Mouse (Mus musculus) liver, embryonic 13.5 days (tissue): Measurements from ENCODE around the gene Cavin3. TPM values are rescaled to one million over a fixed set of nuclear protein-coding genes. Genes with fewer than 3 reads are reported as not detected.

Source experiments
- ATAC-seq: fragments of 200-750 bp; cut with Nextera tagmentation; 2 replicates; pipeline ENCODE4 v1.8.0; 2017; ENCODE audit warnings: low read depth, mild to moderate bottlenecking, moderate number of reproducible peaks, moderate library complexity
- DNase-seq: peaks from one replicate; pipeline ENCODE4 v3.0.0; 2022
- H3K27ac ChIP-seq: fragments of 300-500 bp; sonication (generic); 2 replicates; pipeline ENCODE4 v1.5.1; 2015; ENCODE audit warnings: moderate library complexity, mild to moderate bottlenecking, inconsistent platforms
- H3K27me3 ChIP-seq: fragments of 300-500 bp; sonication (generic); 2 replicates; pipeline ENCODE4 v1.6.1; 2015; ENCODE audit warnings: mild to moderate bottlenecking, inconsistent platforms
- H3K36me3 ChIP-seq: fragments of 300-500 bp; sonication (generic); 2 replicates; pipeline ENCODE4 v1.6.1; 2015; ENCODE audit warnings: mild to moderate bottlenecking, inconsistent platforms
- H3K4me1 ChIP-seq: fragments of 300-500 bp; sonication (generic); replicated peaks from 2 replicates; pipeline ENCODE4 v1.6.1; 2015; ENCODE audit warnings: inconsistent platforms
- H3K4me2 ChIP-seq: fragments of 300-500 bp; sonication (generic); 2 replicates; pipeline ENCODE4 v1.6.1; 2015; ENCODE audit warnings: inconsistent platforms, mild to moderate bottlenecking, moderate library complexity
- H3K4me3 ChIP-seq: fragments of 300-500 bp; sonication (generic); replicated peaks from 2 replicates; pipeline ENCODE4 v1.5.1; 2015; ENCODE audit warnings: mild to moderate bottlenecking, inconsistent platforms
- H3K9ac ChIP-seq: fragments of 300-500 bp; sonication (generic); 2 replicates; pipeline ENCODE4 v1.6.1; 2015; ENCODE audit warnings: mild to moderate bottlenecking, inconsistent platforms
- H3K9me3 ChIP-seq: fragments of 300-500 bp; sonication (generic); replicated peaks from 2 replicates; pipeline ENCODE4 v1.6.1; 2016; ENCODE audit warnings: inconsistent platforms
- WGBS: fragments of 180-500 bp; shearing (Covaris S2); methylation state at CpG from one replicate; pipeline ENCODE4 v1.1.7; 2015; ENCODE audit not compliant: insufficient replicate concordance; 5-methylcytosine and 5-hydroxymethylcytosine counted together
- polyA plus RNA-seq: library from polyadenylated mRNA; unstranded; fragments of >200 nt; fragmentation: Nextera tagmentation; extraction: Ambion mirVana; gene quantifications from 2 replicates; pipeline ENCODE4 v1.2.1, GENCODE M21; 2015

Gene Cavin3
- polyA plus RNA-seq, 1 experiment from 2014 or later = 6.9 TPM

- 59% methylated on average over 5 of the region's 5 CpGs for WGBS
- no peak for ATAC-seq
Measured at GRCm38 (mm10) chr7:105510143-105510542, 28.0 kb upstream of the Cavin3 start.

GRCm38 (mm10) chr7:105507257-105507656 lies 25.2 kb upstream of the Cavin3 start:
- H3K27ac ChIP-seq = no peak overlapping the region
- H3K4me3 ChIP-seq = no peak overlapping the region
- H3K9ac ChIP-seq = no peak overlapping the region
- 53% methylated on average over 4 of the region's 4 CpGs for WGBS
- no peak overlapping the region for H3K4me2 ChIP-seq
- no peaks in the 10 kb centered on the region for H3K9me3 ChIP-seq
- DNase-seq (no peak), ATAC-seq (no peak)
- H3K36me3 ChIP-seq = no peaks in the 10 kb centered on the region
- H3K27me3 ChIP-seq = no peaks in the 10 kb centered on the region
- H3K4me1 ChIP-seq = no peaks in the 10 kb centered on the region

More at GRCm38 (mm10) chr7:105510143-105510542, 28.0 kb upstream of the Cavin3 start:
- Histone ChIP-seq H3K9ac (no peak overlapping the region), H3K9me3 (no peaks in the 10 kb centered on the region), H3K4me3 (no peak overlapping the region), H3K36me3 (no peaks in the 10 kb centered on the region), H3K4me1 (no peaks in the 10 kb centered on the region), H3K27ac (no peak overlapping the region), H3K27me3 (no peaks in the 10 kb centered on the region), H3K4me2 (no peak overlapping the region)
- no peak for DNase-seq

DNA sequence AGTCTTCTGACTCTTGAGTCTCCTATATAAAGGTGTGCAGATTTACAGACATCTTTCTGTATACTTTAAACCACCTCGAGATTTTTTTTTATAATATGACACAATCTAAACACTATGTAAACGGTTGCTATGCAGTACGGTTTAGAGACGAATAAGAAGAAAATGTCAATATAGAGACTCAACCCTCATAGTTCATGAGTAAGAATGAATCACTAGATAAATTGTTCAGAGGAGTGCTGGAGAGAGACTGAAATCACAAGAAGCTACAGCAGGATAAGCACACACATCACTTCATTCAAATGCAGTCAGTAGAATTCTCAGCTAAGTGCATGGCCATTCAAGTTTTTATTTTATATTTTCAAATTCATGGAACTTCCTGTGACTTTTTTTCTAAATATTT lies 19.9 kb upstream of the Cavin3 start:
- no peaks in the 10 kb centered on the region for H3K4me1 ChIP-seq
- H3K4me3 ChIP-seq = no peak overlapping the region
- H3K36me3 ChIP-seq = no peaks in the 10 kb centered on the region
- 0 out of 2 replicates have a peak, but pooled peaks cover 3% of the 10 kb centered on the region for H3K27me3 ChIP-seq
- DNase-seq (no peak), ATAC-seq (no peak)
- H3K9me3 ChIP-seq = no peaks in the 10 kb centered on the region
- no peak overlapping the region for H3K27ac ChIP-seq
- 67% methylated on average over 4 of the region's 4 CpGs for WGBS
- H3K4me2 ChIP-seq = no peak overlapping the region
- H3K9ac ChIP-seq = no peak overlapping the region

GRCm38 (mm10) chr7:105499676-105500075 lies 17.6 kb upstream of the Cavin3 start:
- H3K4me1 ChIP-seq = no peaks in the 10 kb centered on the region
- 60% methylated on average over 1 of the region's 1 CpGs for WGBS
- H3K4me3 ChIP-seq = no peak overlapping the region
- ATAC-seq (no peak), DNase-seq (no peak)
- H3K4me2 ChIP-seq = no peak overlapping the region
- 0 out of 2 replicates have a peak, but pooled peaks cover 3% of the 10 kb centered on the region for H3K27me3 ChIP-seq
- H3K9ac ChIP-seq = no peak overlapping the region
- H3K9me3 ChIP-seq = no peaks in the 10 kb centered on the region
- no peak overlapping the region for H3K27ac ChIP-seq
- H3K36me3 ChIP-seq = no peaks in the 10 kb centered on the region

DNA sequence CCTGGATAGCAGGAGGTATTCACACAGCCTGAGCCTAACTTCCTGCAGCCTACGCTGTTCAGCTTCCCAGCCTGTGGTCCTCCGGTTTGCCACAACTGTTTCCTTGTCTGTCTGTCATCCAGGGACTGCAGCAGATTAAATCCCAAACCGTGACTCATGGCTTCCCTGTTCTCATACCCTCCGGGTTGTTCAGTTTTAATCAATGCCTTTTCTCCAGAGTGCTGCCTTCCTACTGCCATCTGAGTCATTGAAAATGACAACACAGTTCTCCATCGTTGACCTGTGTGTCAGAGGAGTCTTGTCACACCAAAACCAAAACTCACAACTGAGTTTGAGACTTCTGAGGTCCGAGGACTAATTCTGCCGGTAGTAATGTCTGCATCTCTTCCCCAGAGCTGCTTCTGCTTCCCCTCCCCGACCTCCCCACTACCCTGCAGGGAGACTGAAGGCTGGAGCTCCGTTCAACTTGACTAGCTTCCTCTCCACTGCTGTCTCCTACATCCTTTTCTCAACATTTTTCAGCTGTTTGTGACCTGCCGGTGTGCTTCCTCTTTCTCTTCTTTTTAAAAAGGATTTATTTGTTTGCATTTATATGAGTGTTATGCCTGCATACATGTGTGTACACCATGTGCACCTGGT lies 16.9 kb upstream of the Cavin3 start:
- DNase-seq (no peak), ATAC-seq (no peak)
- H3K9me3 ChIP-seq = no peaks in the 10 kb centered on the region
- H3K4me3 ChIP-seq = no peak overlapping the region
- H3K4me2 ChIP-seq = no peak overlapping the region
- no peak overlapping the region for H3K9ac ChIP-seq
- H3K27me3 ChIP-seq = 0 out of 2 replicates have a peak, but pooled peaks cover 3% of the 10 kb centered on the region
- H3K27ac ChIP-seq = no peak overlapping the region
- WGBS = 20% methylated on average over 10 of the region's 10 CpGs
- no peaks in the 10 kb centered on the region for H3K4me1 ChIP-seq
- H3K36me3 ChIP-seq = no peaks in the 10 kb centered on the region

- H3K27me3 ChIP-seq = 0 out of 2 replicates have a peak, but pooled peaks cover 3% of the 10 kb centered on the region
- H3K4me2 ChIP-seq = no peak overlapping the region
- no peak overlapping the region for H3K27ac ChIP-seq
- no peak for DNase-seq
- no peak overlapping the region for H3K4me3 ChIP-seq
- 66% methylated on average over 3 of the region's 3 CpGs for WGBS
- no peaks in the 10 kb centered on the region for H3K36me3 ChIP-seq
- H3K4me1 ChIP-seq = no peaks in the 10 kb centered on the region
- H3K9ac ChIP-seq = no peak overlapping the region
- no peaks in the 10 kb centered on the region for H3K9me3 ChIP-seq
- no peak for ATAC-seq
Measured at GRCm38 (mm10) chr7:105497881-105498280, 15.8 kb upstream of the Cavin3 start.

- Histone ChIP-seq H3K9me3 (no peaks in the 10 kb centered on the region), H3K4me3 (no peak overlapping the region), H3K27me3 (0 out of 2 replicates have a peak, but pooled peaks cover 8% of the 10 kb centered on the region), H3K27ac (no peak overlapping the region), H3K4me1 (no peaks in the 10 kb centered on the region), H3K36me3 (no peaks in the 10 kb centered on the region), H3K9ac (no peak overlapping the region), H3K4me2 (no peak overlapping the region)
- ATAC-seq (no peak), DNase-seq (no peak)
- WGBS = 53% methylated on average over 6 of the region's 6 CpGs
Measured at GRCm38 (mm10) chr7:105487104-105487876, 5.2 kb upstream of the Cavin3 start.

DNA sequence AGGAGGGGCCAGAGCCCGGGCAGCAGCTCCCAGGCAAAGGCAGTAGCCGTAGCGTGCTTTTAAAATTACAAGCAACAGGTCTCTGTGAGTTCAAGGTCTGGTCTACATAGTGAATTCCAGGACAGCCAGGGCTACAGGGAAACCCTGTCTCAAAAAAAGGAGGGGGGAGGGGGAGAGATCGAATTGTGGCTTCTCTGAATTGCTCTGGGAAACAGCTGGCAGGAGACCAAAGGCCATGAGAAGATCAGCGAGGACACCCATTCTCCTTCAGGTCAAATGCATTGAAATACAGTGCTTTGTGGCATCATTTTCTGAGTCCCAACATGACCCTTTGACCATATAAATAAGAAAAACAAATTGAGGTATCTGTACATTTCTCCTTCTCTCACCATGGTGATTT lies 2.9 kb upstream of the Cavin3 start:
- Histone ChIP-seq H3K4me1 (no peaks in the 10 kb centered on the region), H3K27ac (no peak overlapping the region), H3K27me3 (peaks cover 27% of the 10 kb centered on the region), H3K4me3 (no peak overlapping the region), H3K9ac (no peak overlapping the region), H3K4me2 (no peak overlapping the region), H3K36me3 (no peaks in the 10 kb centered on the region), H3K9me3 (no peaks in the 10 kb centered on the region)
- ATAC-seq (no peak), DNase-seq (no peak)
- 53% methylated on average over 5 of the region's 5 CpGs for WGBS

GRCm38 (mm10) chr7:105482426-105482825 lies 326 bp upstream of the Cavin3 start:
- no peaks in the 10 kb centered on the region for H3K9me3 ChIP-seq
- no peaks in the 10 kb centered on the region for H3K4me1 ChIP-seq
- DNase-seq = no peak
- H3K9ac ChIP-seq = no peak overlapping the region
- peak overlapping the region; percentile 63 for H3K4me2 ChIP-seq
- peak overlapping the region; percentile 49; the same call in 1 of the 2 replicates for H3K4me3 ChIP-seq
- H3K27ac ChIP-seq = no peak overlapping the region
- ATAC-seq = no peak
- WGBS = 42% methylated on average over 8 of the region's 8 CpGs
- no peaks in the 10 kb centered on the region for H3K36me3 ChIP-seq
- peaks cover 27% of the 10 kb centered on the region for H3K27me3 ChIP-seq

DNA sequence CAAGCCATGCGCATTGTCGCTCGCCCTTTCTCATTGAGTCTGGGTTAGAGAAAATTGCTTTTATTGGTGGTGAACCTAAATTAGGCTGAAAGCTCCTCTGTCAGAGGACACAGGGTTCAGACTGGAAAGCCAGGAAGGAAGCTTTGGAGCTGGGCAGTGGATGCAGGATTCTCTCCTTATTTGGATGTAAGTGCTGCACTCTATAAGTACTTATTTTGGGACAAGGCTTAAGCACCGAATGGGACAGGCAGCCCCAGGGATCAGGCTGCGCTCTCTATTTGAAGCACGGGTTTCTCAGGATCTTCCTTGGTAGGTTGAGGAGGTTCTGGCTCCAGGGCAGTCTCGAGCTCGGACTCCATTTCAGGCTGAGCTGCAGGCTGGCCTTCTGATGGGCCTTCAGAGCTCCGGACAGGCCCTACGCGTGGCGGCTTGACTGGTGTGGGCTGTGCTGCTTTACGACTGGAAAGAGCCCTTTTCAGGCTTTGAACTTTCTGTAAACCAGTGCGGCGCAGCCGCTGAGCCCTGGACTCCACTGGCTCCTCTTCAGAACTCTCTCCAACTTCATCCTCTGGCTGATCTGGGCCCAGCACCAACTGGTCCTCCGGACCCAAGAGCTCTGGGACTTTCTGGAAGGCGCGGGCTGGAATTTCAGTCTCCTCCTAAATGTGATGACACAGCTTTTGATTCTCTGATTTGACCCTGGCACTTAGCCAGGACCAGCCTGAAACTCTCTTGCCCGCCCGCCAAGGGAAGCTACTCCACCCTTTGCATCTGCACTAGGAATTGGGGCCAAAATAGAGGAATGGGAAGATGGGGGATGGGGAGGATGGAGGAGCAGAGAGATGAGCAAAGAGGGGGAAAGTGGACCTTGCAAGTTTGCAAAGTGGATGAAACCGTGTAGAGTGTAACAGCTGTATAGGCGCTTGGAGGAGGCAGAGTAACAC lies 1.3 kb downstream of the Cavin3 start:
- ATAC-seq (no peak), DNase-seq (no peak)
- H3K9me3 ChIP-seq = no peaks in the 10 kb centered on the region
- H3K4me2 ChIP-seq = peak overlapping the region; percentile 63; the same call in 1 of the 2 replicates
- no peaks in the 10 kb centered on the region for H3K36me3 ChIP-seq
- no peak overlapping the region for H3K27ac ChIP-seq
- H3K27me3 ChIP-seq = peaks cover 27% of the 10 kb centered on the region
- H3K4me1 ChIP-seq = no peaks in the 10 kb centered on the region
- H3K9ac ChIP-seq = no peak overlapping the region
- 69% methylated on average over 23 of the region's 23 CpGs for WGBS
- H3K4me3 ChIP-seq = peak overlapping the region; percentile 49

- ATAC-seq = no peak
- H3K4me2 ChIP-seq = no peak overlapping the region
- 50% methylated on average over 5 of the region's 5 CpGs for WGBS
- no peaks in the 10 kb centered on the region for H3K4me1 ChIP-seq
- H3K9ac ChIP-seq = no peak overlapping the region
- no peak for DNase-seq
- H3K36me3 ChIP-seq = no peaks in the 10 kb centered on the region
- no peak overlapping the region for H3K4me3 ChIP-seq
- H3K9me3 ChIP-seq = no peaks in the 10 kb centered on the region
- H3K27me3 ChIP-seq = peaks cover 27% of the 10 kb centered on the region
- no peak overlapping the region for H3K27ac ChIP-seq
Measured at GRCm38 (mm10) chr7:105480081-105480480, 2.0 kb downstream of the Cavin3 start.
